Mouse (Mus musculus): ENCODE measurements around the gene Gm10772.
"Not testable (repeated sequence)": the region's sequence is repeated elsewhere in the genome, so short reads cannot be mapped to it uniquely, and the experiment has no call there.

Gene Gm10772

GRCm38 (mm10) chr13:66227473-66227872 is at the start of gene Gm10772:
Gm10772 (minus strand) TSS chr13:66227573.
- not testable (repeated sequence) for DNase-seq (ENCODE audit: low read depth, low spot score)

GRCm38 (mm10) chr13:66263914-66264313 is 36.5 kb upstream of the Gm10772 start:
- not testable (repeated sequence) for DNase-seq (ENCODE audit: low read depth, low spot score)

- not testable (repeated sequence) for DNase-seq (ENCODE audit: low read depth, low spot score)
Observed at GRCm38 (mm10) chr13:66263141-66263540, 35.8 kb upstream of the Gm10772 start.

DNA sequence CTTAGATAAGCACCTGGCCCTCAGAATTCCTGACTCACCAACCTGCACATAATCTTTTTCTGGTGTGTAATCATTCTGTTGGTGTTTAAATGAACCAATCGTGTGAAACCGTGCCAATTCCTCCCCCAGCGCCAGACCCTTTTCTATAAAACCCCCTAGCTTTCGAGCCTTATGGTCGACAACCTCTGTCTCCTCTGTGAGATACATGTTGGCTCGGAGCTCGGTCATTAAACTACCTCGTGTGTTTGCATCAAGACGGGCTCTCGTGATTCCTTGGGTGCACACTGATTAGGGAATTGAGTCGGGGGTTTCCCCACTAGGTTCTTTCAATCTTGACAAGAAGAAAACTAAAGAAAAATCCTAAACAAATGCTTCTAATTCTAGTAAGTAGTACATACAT is 13.0 kb downstream of the Gm10772 start:
- no peak for DNase-seq (ENCODE audit: low read depth, low spot score)

- DNase-seq (ENCODE audit: low read depth, low spot score) = not testable (repeated sequence)
Observed at GRCm38 (mm10) chr13:66213811-66214210, 13.6 kb downstream of the Gm10772 start.

DNA sequence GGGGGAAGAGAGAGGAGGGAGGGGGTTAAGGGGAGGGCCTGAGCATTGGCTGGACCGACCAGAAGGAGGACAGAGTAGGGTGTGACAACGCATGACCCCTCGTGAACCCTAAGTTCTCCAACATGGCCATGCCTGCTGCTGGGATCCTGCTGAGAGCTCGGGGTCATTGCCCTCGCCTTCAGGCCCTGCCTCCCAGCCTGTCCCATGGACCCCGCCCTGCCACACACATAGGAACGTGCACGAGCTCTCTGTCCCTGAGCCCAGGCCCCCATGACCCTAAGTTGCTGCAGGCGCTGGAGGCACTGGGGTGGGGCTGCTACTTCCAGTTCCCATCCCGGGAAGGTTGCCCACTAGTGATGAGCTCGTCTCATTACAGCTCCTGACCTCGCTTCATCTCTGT is 48.2 kb downstream of the Gm10772 start:
- not testable (repeated sequence) for DNase-seq (ENCODE audit: low read depth, low spot score)

Measured in embryo, embryonic 11.5 days (tissue).